Mouse (Mus musculus) naive thymus-derived CD4-positive, alpha-beta T cell, adult 2 months (primary cell): Measurements from ENCODE around the gene Birc5.
A peak's percentile ranks its signal among the peaks of the same experiment; 100 is the strongest.
"Not testable (repeated sequence)": the region's sequence is repeated elsewhere in the genome, so short reads cannot be mapped to it uniquely, and the experiment has no call there.

Experiments
- DNase-seq: peaks from one replicate; pipeline ENCODE4 v3.0.0-alpha.2; 2011; ENCODE audit warnings: low read depth

Gene Birc5

DNA sequence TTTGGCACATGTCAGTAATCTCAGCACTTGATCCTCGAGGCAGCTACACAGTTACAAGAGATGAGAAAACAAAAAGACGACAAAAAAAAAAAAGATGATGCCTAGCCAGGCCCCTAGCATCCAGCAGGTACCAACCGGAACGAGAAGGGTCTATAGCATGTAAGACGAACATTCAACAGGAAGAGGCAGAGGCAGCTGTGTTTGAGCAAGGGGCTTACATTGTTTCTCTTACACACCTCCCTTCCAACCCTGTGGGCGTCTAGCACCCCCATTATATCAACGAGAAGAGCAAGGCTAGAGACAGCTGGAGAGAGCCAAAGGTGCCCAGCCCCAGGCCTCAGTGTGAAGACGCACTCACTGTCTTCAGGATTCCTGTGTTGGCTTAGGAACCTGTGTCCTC, 22.1 kb upstream of the Birc5 start:
- peak; percentile 29 for DNase-seq

DNA sequence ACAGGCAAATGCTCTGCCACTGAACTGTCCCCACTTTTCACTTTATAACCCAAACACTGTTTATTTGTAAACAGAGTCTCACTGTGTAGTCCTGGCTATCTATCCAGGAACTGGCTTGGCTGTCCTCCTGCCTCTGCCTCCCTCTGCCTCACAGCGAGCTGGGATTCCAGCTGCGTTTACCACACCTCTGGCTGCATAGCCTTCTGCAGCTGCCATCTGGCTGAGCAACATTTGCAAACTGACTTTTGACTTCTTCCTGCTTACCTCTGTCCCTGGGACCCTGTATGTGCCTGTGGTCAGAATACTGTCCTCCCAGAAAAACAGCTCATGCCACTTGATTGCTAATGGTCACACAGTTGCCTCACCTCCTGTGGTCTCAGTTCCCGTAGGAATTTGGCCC, 21.7 kb upstream of the Birc5 start:
- peak; percentile 29 for DNase-seq

DNA sequence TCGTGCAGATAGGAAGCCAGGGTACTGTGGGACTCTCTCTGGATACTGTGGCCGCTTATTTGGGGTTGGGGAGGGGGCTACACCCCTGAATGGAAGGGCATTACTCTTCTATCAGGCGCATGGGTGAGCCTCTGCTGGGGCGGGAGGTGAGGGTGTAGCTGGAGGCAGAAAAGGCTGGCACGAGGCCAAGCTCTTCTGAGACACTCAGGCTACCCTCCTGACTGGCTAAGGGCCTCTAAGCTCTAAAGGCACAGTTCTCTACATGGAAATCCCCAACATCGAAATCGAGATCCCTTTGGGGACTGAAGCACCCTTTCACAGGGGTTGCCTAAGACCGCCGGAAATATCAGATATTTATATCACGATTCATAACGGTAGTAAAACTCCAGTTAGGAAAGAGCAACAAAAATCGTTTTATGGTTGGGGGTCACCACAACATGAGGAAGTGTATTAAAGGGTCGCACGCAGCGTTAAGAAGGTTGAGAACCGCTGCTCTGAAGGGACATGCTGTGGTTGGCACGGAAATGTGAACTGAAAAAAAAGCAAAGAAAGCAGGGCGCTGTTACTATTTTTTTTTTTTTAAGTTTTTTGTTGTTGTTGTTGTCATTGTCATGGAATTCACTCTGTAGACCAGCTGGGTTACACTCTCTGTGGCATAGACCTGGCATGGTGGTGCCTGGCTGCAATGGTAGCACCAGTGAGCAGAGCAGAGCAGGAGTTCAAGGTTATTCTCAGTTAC, 20.7 kb upstream of the Birc5 start:
- DNase-seq: peak; percentile 88

DNA sequence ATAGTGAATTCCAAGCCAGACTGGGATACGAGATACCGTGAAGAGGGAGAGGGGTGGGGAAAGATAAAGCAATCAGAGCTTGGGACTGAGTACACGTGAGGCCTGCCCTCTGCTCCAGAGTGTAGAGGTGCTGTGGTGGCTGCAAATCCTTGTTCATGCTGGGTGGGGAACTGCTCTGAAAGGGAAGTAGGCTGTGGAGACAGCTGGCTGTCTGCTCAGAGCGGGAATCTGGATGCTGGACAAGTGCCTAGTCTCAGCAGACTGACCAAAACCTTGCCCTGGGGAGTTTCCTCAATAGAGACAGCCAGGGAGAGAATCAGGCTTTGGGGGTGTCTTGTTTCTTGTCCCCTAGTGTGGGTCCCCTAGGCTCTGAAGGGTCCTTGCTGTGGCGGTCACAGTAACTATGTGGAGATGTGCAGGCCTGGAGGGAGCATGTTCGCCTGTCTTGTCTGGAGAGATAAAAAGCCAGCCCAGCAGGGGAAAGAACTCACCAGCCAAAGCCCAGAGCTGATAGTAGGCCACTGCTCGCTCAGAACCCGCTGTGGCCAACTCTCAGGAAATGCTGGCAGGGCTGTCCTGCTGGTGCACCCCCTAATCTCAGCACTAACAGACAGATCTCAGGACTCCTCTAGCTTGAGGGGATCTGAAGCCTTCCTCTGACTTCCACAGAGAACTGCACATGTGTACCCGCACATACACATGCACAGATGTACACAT, 20.0 kb upstream of the Birc5 start:
- no peak for DNase-seq

DNA sequence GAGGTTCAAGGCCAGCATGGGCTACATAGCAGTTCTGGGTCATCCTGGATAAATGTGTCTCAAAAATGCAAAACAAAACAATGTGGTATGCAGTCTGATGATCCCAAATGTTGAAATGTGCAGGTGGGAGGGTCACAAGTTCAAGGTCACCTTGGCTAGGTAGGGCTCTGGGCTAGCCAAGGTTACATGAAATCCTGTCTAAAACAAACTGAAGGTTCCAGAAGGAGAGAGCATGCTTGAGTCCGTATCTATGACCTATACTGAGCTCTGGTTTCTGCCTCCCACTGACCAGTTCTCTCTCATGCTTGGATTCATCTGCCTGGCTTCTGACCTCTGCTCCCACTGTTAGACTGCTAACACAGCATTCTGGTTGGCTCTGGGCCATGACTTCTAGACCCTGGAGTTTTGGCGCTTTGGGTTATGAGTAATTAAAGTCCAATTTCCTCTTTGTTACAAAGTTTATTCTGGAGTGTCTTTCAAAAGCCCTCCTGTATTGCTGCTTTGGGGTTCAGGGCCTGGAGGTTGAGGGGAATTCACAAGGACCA, 19.3 kb upstream of the Birc5 start:
- no peak for DNase-seq

DNA sequence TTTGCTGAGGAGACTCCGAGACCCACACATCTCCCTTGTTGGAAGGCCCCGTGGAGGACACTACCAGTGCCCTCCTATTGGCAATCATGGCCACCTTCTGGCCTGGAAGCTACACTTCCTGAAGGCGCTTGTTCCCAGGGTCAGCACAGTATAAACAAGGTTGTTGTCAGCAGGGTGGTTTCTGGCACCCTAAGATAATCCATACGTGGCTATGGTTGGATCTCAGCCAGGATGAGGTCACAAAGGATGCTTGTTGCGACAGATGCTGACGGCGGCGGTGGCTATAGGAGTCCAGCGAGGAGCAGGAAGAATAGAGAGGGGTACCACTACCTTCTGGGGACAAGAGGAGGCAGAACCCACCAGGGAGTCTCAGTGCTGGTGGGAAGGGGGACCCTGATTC, 18.6 kb upstream of the Birc5 start:
- no peak for DNase-seq

DNA sequence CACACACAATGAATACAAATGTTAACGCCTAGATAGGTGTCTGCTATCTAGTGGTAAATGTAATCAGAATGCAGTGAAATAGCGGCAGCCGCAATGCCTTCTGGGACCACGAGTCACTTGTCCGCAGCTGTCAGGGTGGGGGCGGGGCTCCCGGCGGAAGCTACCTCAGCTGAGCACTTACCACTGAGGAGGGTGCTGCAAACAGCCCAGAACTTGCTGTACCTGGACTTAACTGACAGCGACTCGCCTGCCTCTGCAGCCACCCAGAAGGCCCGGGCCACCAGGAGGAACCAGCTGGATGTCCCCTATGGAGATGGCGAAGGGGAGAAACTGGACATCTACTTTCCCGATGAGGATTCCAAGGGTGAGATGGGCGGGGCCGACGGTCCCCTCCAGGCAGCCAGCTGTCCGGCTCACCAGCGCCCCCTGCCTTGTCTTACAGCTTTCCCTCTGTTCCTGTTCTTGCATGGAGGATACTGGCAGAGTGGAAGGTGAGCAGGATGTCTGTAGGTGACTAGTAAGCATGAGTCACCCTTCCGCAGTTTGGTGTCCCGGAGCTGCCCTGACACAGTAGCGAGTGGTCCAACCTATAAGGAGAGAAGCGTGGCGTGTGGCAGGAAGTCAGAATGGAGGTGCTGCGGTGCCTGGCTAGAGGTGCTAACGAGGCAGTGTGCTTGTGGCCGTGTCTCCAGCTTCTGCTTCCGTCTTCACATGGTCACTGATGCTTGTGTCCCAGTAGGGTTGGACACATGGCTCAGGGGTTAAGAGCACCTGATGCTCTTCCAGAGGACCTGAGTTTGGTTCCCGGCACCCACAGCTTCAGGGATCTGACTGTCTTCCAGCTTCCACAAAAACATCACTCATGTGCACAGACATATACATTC, 16.7 kb upstream of the Birc5 start:
- peak; percentile 97 for DNase-seq

DNA sequence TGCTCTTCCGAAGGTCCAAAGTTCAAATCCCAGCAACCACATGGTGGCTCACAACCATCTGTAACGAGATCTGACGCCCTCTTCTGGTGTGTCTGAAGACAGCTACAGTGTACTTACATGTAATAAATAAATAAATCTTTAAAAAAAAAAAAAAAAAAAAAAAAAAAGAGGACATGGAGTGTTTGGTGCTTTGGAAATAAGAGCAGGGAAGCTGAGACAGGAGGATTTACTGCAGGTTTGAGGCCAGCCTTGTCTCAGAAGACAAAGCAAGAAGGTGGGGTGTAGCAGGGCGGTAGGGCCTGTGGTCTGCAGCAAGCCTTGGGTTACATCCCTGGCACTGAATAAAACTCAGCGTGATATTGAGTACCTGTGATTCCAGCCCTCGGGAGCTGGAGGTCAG, 15.5 kb upstream of the Birc5 start:
- DNase-seq: not testable (repeated sequence)

DNA sequence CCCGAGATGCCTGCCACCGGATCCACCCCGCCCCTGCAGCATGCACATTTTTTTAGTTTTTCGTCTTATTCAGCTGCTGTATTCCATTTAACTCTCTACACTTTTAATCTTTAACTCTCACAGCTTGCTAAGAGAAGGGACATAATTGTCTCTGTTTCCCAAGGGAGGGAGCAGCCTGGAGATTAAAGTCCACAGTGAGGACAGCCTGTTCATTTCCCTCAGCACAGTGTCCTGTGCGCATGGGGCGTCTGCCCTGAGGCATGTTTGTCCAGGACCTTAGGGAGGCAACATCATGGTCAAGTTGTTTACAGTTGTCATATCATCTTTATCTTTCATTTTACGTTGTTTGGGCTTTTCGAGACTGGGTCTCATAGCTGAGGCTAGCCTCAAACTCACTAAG, 15.0 kb upstream of the Birc5 start:
- DNase-seq: no peak

DNA sequence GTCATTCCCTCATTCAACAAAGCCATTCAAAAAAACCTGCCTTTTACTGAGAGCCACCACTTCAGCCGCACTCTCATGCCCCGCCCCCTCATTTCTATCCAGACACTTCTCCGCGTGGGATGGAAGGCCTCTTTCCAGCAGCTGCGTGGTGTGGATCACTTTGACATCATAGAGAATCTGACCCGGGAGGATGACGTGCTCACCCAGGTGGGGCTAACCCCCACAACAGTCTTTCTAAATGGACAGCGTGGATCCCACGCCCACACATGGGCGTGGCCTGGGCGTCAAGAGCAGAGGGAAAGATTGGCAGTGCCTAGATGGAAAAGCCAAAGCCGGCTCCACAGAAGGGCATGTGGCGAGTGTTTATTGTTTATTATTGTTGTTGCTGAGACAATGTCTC, 12.7 kb upstream of the Birc5 start:
- DNase-seq: no peak

DNA sequence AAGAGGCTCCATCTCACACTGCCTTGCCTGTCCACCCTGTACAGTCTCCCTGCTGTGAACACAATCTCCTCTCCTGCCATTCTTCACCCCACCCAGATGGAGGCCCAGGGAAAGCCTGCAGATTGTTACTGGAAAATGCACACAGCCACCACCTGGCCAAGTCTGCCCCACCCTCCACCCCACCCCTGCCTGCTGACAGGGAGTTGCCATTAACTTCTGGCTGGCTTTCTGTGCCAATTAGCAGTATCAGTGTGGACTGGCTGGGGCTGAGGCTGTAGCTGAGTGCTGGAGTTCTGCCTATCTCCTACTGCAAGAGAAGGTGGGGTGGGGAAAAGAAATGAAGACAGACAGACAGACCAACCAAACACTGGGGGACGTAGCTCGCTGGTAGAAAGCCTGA, 10.5 kb upstream of the Birc5 start:
- DNase-seq: no peak

DNA sequence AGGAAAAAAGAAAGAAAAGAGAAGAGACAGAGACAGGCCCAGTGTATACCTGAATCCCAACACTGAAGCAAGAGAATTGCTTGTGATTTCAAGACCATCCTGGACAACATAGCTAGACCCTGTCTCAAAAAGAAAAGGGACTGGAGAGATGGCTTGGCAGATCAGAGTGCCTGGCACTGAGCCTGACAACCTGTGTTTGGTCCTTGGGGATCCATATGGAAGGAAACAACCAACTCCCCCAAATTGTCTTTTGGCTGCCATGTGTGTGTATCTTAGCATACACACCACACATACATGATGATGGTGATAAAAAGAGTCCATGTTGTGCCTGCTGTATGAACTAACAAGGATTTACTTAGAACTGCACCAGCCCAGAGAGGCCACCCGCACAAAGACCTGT, 10.0 kb upstream of the Birc5 start:
- no peak for DNase-seq

DNA sequence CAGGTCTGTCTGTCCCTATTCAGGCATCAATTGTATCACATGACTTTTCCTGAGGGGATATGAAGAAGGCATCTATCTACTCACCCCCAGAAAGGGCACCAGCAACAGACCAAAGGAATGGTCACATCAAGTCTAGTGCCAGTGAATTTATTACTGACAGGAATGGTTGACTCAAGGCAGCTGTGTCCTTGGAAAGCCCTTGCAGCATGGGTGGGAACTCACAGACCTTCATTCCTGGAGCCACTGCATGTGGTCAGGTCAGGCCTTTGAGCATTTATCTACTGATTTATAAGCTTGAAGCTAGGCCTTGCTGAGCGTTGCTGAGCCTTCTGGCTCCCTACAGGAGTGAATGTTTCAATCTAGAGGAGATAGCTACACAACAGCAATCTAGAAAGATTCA, 8.1 kb upstream of the Birc5 start:
- no peak for DNase-seq

DNA sequence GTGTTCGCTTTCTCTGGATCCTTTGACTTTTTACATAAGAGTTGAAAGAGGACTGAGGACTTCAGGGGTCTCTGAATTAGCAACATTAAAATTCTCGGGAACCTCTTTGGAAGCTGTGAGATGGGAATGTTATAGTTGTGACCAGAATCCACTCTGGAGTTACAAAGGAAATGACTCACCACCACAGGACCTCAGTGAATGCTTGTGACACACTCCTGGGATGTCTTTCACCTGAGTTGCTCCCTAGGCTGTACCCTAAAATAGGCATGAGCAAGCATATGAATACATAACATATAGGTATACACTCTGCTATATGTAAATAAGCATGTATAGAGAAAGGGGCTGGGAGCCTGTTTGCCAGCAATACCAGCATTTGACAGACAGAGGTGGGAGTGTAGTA, 5.6 kb upstream of the Birc5 start:
- no peak for DNase-seq

DNA sequence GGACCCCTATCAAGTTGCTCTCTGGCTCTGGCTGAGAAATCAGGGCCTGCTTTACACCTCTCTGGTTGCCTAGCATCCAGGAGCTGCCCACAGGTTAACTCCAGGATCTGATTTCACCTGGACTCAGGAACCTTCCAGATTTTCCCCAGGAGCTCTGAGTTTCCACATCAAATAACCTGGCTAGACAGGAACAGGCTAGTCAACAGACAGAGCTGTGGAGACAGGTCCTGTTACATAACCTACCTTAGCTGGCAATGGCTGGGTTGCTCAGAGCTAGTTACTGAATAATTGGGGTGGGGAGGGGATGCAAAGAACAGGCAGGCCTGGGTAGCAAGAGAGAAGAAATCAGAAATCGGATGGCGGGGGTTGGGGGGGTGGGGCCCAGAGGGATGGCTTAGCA, 4.1 kb upstream of the Birc5 start:
- no peak for DNase-seq

DNA sequence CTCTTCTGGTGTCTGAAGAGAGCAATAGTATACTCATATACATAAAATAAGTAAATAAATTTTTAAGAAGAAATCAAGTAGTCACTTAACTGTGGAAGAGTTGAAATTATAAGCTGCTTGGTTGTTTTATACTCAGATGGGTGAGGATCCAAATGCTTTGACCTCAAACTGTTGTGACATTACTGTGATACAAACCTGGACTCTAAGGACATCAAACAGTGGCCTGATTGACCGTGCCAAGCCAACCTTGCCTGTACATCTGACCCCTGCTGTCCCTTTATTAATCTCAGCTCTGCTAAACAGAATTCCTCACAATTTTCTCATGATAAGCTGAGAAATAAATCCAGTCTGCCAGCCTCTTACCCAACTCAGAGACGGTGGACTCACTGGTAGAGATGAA, 3.4 kb upstream of the Birc5 start:
- no peak for DNase-seq

DNA sequence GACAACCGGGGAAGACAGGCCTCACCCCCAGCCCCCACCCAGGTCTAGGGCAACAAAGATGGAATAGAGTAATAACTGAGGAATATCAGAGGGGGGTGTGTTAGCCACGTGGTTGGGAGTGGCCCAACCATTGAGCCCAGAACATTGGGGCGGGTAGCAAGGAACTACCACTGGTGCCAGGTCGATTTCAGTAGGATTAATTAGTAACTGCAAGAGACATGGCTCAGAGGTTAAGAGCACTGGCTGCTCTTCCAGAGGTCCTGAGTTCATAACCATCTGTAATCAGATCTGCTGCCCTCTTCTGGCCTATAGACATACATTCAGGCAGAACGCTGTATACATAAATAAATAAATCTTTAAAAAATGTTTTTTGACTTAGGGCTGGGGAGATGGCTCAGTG, 2.4 kb upstream of the Birc5 start:
- DNase-seq: no peak

DNA sequence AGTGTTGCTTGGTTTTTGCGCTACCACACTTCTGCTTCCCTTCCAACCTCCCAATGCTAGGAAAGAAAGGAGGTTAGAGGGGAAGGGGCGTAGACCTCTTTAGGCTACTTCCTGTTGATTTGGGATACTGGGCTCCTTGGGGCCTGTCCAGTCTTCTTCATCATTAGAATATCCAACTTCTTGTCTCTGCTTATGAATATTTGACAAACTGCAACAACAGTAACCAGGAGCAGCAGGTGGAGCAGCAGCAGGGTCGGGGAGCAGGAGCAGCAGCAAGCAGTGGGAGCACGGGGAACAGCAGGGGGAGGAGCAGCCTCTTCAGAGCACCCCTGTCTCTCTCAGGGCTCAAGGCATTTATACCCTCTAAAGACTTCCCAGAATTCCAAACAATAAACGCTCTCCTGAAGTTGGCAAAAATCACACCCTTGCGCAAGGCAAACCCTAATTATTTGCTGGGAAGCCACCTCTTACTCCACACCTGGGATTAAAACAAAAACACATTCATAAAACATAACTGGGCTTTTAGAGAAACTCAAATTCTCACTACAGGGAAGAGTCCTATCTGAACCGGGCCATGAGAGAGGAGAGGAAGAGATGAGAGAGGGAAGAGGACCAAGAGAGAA, 1.3 kb upstream of the Birc5 start:
- DNase-seq: no peak

DNA sequence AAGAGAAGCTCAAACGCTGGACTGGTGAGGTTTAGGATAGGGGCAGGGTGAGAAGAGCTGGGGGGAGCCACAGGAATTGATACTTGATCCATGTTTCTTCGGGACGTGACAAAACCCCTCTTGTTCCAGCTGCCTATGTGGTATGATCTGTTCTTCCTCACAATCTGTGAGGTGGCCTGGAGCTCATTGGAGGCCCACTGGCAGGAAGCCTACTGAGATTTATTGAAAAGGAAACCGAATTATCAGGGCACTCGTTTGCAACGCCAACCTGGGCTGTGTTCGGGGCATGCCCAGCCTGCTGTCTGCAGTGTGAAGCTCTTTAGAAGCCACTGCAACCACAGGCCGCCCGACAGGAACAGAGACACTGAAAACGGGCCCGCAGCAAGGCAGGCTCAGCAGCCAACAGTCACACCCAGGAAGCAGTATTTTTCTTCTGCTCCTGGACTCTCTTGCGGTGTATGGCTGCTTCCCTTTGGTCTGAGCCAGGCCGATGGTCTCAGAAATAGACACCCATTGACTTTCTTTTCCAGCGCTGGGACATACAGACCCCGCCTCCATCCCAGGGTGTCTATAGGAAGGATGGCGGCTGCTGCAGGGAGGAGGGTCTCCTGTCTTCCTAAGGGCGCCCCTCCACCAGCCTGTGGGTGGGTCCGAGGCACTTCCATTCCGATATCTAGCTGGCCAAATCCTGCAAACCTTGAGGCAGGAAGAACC, 623 bp upstream of the Birc5 start:
- peak; percentile 80 for DNase-seq

DNA sequence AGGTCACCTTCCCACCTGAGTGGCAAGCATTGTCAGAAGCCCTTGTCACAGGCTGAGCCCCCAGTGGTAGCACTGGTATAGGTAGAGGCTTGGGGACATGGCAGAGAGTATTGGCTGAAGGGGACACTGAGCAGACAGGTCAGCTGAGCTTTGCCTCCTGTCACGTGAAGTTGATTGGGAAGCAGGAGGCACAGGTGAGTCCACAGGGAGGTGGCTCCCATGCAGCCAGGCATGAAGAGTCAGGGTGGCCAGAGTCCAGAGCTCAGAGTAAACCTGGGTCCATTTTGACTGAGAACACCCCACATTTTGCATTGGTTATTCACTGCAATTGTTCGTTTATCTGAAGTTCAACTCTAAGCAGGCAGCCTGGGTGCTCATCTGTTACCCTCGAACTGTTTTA, 3.8 kb downstream of the Birc5 start:
- DNase-seq: no peak

DNA sequence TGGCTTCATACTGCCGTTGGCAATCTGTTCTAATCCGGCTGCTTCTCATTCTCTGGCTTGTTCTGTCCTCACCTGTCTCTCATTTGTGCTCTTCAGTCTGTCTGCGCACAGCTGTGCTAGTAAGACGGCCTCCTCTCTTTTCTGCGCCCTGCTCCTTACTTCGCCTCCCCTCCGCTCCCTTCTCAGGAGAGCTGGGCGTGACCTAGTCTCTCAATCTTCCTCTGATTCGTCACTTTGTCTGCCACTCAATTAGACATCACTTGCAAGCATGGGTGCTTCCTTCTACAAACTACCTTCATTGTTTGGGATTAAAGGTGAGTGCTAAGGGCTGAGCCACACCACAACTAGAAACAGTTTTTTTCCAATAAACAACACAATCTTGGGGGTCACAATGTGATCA, 5.2 kb downstream of the Birc5 start:
- no peak for DNase-seq

DNA sequence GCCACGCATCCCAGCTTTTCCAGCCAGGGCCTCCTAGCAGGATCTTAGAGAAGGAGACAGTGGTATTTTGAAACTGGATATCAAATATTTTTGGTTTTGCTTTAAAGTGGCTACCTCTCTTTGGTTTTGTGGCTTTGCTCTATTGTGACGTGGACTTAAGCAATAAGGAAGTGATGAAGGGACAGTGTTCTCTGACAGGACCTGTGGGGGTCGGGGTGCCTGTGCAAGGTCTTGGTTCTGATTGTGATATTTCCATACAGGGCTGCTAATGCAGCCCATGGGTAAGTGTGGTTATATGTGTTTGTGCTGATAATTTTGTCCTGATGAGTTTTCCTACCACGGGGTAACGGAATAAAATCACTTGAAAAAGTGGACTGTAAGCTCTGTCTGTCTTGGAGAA, 6.3 kb downstream of the Birc5 start:
- no peak for DNase-seq
